Mouse (Mus musculus) left cerebral cortex, adult 6 months (tissue): ENCODE measurements around the gene Defb26. TPM values are rescaled to one million over a fixed set of nuclear protein-coding genes. Genes with fewer than 3 reads are reported as not detected.

Experiments
- long read RNA-seq, 2 experiments: library from polyadenylated mRNA; unstranded; transcript quantifications; one replicate each; pipeline ENCODE4 v2.0.0; 2019 to 2020
- polyA plus RNA-seq: library from polyadenylated mRNA; unstranded; fragments of <200 nt; fragmentation: Nextera tagmentation; gene quantifications from 2 replicates; pipeline ENCODE4 v1.2.3, GENCODE M21; 2021

The Defb26 gene
- not detected in 2 replicates for polyA plus RNA-seq
- long read RNA-seq, experiment 1, result 0 reads
- long read RNA-seq, experiment 2, result 0 reads

DNA sequence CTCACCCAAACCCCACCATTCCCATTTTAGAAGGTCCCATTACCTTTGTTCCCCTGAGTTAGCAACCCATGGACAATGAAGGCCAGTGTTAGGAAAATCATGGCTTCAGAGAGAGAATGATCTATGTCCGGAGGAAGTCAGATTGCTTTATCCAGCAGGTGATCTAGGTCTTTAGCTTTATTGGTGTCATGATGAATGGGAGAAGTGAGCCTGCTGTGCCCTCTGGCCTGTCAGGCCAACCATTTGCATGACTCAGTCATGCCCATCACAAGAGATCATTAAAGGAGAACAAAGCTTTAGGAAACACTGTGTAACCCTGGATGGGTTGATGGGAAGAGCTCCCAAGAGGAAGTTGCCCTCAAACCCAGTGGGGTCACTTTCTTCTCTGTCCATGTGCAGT, at the start of gene Defb26:
Gene Defb26 (minus strand): TSS at position 101 of the 400 bp plus-strand sequence.

DNA sequence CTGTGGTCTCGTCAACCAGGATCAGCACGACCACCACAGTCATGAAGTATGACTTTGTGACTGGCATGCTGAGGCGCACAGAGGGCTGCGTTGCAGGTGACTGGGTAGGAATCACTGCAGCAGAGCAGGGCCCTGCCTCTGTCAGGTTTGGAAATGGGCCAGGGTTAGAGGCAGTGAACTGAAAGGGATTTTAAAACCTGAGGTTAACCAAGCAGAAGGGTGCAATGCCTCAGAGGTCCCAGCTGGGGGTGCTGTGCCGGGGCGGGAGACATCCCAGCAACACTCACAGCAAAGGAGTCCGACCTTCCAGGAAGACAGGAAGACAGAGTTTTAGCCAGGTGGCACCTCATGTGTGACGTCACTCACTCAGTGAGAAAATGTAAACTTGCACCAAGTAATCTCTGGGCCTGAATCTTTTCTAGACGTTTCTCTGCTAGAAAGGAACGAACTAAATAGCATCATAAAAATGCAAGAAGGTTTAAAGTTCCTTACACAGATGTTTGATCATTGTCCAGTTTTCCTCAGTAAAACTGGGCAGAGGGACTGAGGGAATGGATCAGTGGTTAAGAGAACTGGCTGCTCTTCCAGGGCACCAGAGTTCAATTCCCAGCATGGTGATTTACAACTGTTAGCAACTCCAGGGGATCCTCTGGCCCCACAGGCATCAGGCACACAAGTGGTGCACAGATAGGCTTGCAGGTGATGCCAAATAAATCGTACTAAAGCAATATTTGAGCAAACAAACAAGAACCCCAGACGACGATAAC, 28.6 kb upstream of the Defb26 start, which contains the start of gene Defb29:
Gene Defb29 (minus strand): TSS at position 155 of the 767 bp plus-strand sequence.

GRCm38 (mm10) chr2:152517981-152518380, 6.5 kb upstream of the Defb26 start, which contains the start of gene Defb28:
Gene Defb28 (plus strand): TSS chr2:152518255.

GRCm38 (mm10) chr2:152490038-152490437, 21.5 kb downstream of the Defb26 start, which contains the start of gene Defb22:
Gene Defb22 (minus strand): TSS chr2:152490138.

DNA sequence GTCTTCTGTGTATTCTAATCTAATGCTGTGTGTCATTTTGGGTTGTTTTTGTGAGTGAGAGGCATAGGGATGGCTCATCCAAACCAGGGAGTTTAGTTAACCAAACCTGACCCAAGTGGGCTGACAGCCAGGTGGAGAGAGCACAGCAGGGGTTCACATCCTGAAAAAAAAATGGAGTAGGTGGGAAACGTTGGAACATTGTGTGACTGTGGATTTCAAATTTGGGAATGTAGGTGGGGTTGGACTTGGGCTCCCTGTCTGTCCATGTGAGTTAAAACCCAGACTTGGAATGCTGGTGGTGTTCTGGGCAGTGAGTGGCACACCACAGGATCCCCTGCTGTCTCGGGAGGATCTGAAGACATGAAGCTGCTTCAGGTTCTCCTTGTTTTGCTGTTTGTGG, 34.7 kb downstream of the Defb26 start, which contains the start of gene Defb20:
Gene Defb20 (plus strand): TSS at position 301 of the 400 bp plus-strand sequence.

DNA sequence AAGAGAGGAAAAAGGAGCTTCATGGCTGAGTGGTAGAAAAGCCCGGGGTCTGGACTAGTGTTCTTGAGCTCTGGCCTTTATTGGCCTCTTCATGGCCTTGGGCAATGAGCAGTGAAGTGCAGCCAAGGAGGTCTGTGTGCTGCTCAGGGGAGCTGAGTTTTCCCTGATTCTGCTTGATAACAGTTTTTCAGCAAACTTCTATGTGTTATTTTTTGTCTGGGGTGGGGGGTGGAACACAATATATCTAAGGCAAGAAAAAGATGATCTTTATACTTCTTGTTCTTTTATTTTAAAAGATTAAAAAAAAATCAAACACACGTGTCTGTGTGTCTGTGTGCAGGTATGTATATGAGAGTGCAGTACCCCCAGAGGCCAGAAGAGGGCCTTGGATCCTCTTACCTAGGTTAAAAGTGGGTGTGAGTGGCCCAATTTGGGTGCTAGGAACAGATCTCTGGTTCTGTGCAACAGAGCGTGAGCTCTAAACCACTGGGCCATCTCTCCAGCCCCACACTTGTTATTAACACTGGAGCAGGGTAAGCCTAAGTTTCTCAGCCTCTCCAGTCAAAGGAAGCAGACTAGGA, 46.8 kb downstream of the Defb26 start, which contains the start of gene Defb23:
Gene Defb23 (minus strand): TSS at position 51 of the 581 bp plus-strand sequence.

Other genes with a start within 250 kb of the Defb26 start
- 11.6 and 23.2 TPM in 2 replicates for gene Tbc1d20, start 217.9 kb downstream of the Defb26 start, polyA plus RNA-seq
- 94.8 and 96.8 TPM in 2 replicates for gene Rbck1, start 179.0 kb downstream of the Defb26 start, polyA plus RNA-seq
- gene Trib3, start 167.7 kb downstream of the Defb26 start, polyA plus RNA-seq, result 0.64 and 0.85 TPM in 2 replicates
- 89.7 and 118 TPM in 2 replicates for gene Nrsn2, start 135.1 kb downstream of the Defb26 start, polyA plus RNA-seq
- gene Sox12, start 113.6 kb downstream of the Defb26 start, polyA plus RNA-seq, result 1.3 and 1.6 TPM in 2 replicates
- 5.9 and 6.1 TPM in 2 replicates for gene Zcchc3, start 96.7 kb downstream of the Defb26 start, polyA plus RNA-seq
- 1.4 and 2.0 TPM in 2 replicates for gene 6820408C15Rik, start 96.1 kb downstream of the Defb26 start, polyA plus RNA-seq
- not detected in 2 replicates for gene Defb23, start 47.1 kb downstream of the Defb26 start, polyA plus RNA-seq
- gene Defb20, start 34.6 kb downstream of the Defb26 start, polyA plus RNA-seq, result not detected in 2 replicates
- gene Defb22, start 21.6 kb downstream of the Defb26 start, polyA plus RNA-seq, result not detected in 2 replicates
- not detected in 2 replicates for gene Defb28, start 6.6 kb upstream of the Defb26 start, polyA plus RNA-seq
- gene Defb29, start 28.4 kb upstream of the Defb26 start, polyA plus RNA-seq, result not detected in 2 replicates
- gene Gm17416, start 57.6 kb upstream of the Defb26 start, polyA plus RNA-seq, result not detected in 2 replicates
- gene Defb21, start 61.1 kb upstream of the Defb26 start, polyA plus RNA-seq, result not detected in 2 replicates
- not detected in 2 replicates for gene Defb19, start 68.6 kb upstream of the Defb26 start, polyA plus RNA-seq
- not detected in 2 replicates for gene Defb45, start 87.7 kb upstream of the Defb26 start, polyA plus RNA-seq
- gene Defb36, start 92.6 kb upstream of the Defb26 start, polyA plus RNA-seq, result not detected in 2 replicates
- not detected in 2 replicates for gene Defb25, start 111.4 kb upstream of the Defb26 start, polyA plus RNA-seq
- gene Rem1, start 115.3 kb upstream of the Defb26 start, polyA plus RNA-seq, result 0.38 and 0.47 TPM in 2 replicates
- 53.8 and 63.9 TPM in 2 replicates for gene H13, start 157.8 kb upstream of the Defb26 start, polyA plus RNA-seq
- gene Mcts2, start 175.3 kb upstream of the Defb26 start, polyA plus RNA-seq, result 19.3 and 26.8 TPM in 2 replicates
- 15.0 and 15.2 TPM in 2 replicates for gene Id1, start 224.6 kb upstream of the Defb26 start, polyA plus RNA-seq
- gene Cox4i2, start 242.5 kb upstream of the Defb26 start, polyA plus RNA-seq, result 6.5 and 6.9 TPM in 2 replicates